Mouse (Mus musculus) lung, postnatal 0 days (tissue): ENCODE results near the gene Gpr176. TPM values are rescaled to one million over a fixed set of nuclear protein-coding genes. Genes with fewer than 3 reads are reported as not detected.

Experiments
- ATAC-seq: fragments of 200-750 bp; cut with Nextera tagmentation; 2 replicates; pipeline ENCODE4 v1.8.0; 2017; ENCODE audit warnings: moderate library complexity
- DNase-seq: peaks from one replicate; pipeline ENCODE4 v3.0.0-alpha.2; 2016; ENCODE audit warnings: low spot score
- H3K27ac ChIP-seq: fragments of 300-500 bp; sonication (generic); 2 replicates; pipeline ENCODE4 v1.5.1; 2014; ENCODE audit warnings: antibody characterized with exemption, mild to moderate bottlenecking, low read length, mixed read lengths
- H3K27me3 ChIP-seq: fragments of 300-500 bp; sonication (generic); replicated peaks from 2 replicates; pipeline ENCODE4 v1.6.1; 2014; ENCODE audit warnings: low read length, mixed read lengths; ENCODE audit not compliant: insufficient read depth
- H3K36me3 ChIP-seq: fragments of 300-500 bp; sonication (generic); 2 replicates; pipeline ENCODE4 v1.6.1; 2014; ENCODE audit warnings: low read length, mixed read lengths; ENCODE audit not compliant: insufficient read depth
- H3K4me1 ChIP-seq: fragments of 300-500 bp; sonication (generic); 2 replicates; pipeline ENCODE4 v1.6.1; 2014; ENCODE audit warnings: antibody characterized with exemption, low read depth, low read length, mixed read lengths; ENCODE audit not compliant: insufficient read depth
- H3K4me2 ChIP-seq: fragments of 300-500 bp; sonication (generic); replicated peaks from 2 replicates; pipeline ENCODE4 v1.6.1; 2014; ENCODE audit warnings: low read depth, mild to moderate bottlenecking, low read length, moderate library complexity, mixed read lengths
- H3K4me3 ChIP-seq: fragments of 300-500 bp; sonication (generic); 2 replicates; pipeline ENCODE4 v1.5.1; 2014; ENCODE audit warnings: low read depth, low read length
- H3K9ac ChIP-seq: fragments of 300-500 bp; sonication (generic); replicated peaks from 2 replicates; pipeline ENCODE4 v1.6.1; 2014; ENCODE audit warnings: low read depth, mild to moderate bottlenecking
- H3K9me3 ChIP-seq: fragments of 300-500 bp; sonication (generic); 2 replicates; pipeline ENCODE4 v1.6.1; 2016; ENCODE audit warnings: low read length, mixed read lengths
- CTCF ChIP-seq: IDR thresholded peaks from 2 replicates; pipeline ENCODE4 v1.5.1; 2016; ENCODE audit warnings: antibody characterized with exemption, mild to moderate bottlenecking
- EP300 ChIP-seq: IDR thresholded peaks from 2 replicates; pipeline ENCODE4 v1.6.1; 2016; ENCODE audit warnings: antibody characterized with exemption, mild to moderate bottlenecking, control low read depth
- WGBS: fragments of 180-500 bp; shearing (Covaris S2); extraction: QIAGEN DNeasy Blood & Tissue Kit; methylation state at CpG from one replicate; pipeline ENCODE4 v1.1.7; 2014; 5-methylcytosine and 5-hydroxymethylcytosine counted together
- polyA plus RNA-seq: library from polyadenylated mRNA; unstranded; fragments of >200 nt; fragmentation: Nextera tagmentation; extraction: Ambion mirVana; gene quantifications from 2 replicates; pipeline ENCODE4 v1.2.1, GENCODE M21; 2015

Gene Gpr176
- polyA plus RNA-seq, 1 experiment from 2014 or later, result 0.26 TPM

GRCm38 (mm10) chr2:118321804-118322203, 51.4 kb downstream of the Gpr176 start:
- H3K27ac ChIP-seq, result no peak overlapping the region
- H3K9me3 ChIP-seq, result no peaks in the 10 kb centered on the region
- no peak overlapping the region for H3K4me2 ChIP-seq
- H3K9ac ChIP-seq, result no peak overlapping the region
- TF ChIP-seq EP300, result no peak
- TF ChIP-seq CTCF, result no peak
- H3K4me3 ChIP-seq, result no peak overlapping the region
- ATAC-seq (no peak), DNase-seq (no peak)
- H3K4me1 ChIP-seq, result no peaks in the 10 kb centered on the region
- no peaks in the 10 kb centered on the region for H3K27me3 ChIP-seq
- no peaks in the 10 kb centered on the region for H3K36me3 ChIP-seq
- 53% methylated on average over 4 of the region's 4 CpGs for WGBS

DNA sequence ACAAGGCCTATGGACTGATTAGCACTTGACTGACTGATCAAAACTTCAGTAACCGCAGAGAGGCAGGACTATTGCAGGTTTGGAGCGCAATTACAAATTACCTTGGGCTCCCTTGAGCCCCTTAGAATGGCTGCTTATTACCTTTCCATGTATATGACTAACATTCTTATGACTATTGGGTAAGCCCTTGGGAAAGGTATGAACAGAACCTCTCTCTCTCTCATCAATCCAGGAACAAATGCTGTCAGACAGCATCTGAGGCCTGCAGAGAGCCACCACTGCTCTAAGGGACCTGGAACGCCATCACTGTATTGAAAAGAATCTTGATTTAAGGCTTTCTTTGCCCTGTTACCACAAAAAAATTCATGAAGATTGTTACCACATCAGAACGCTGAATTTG, 52.1 kb downstream of the Gpr176 start:
- Histone ChIP-seq H3K27ac (no peak overlapping the region), H3K36me3 (no peaks in the 10 kb centered on the region), H3K4me3 (no peak overlapping the region), H3K4me1 (no peaks in the 10 kb centered on the region), H3K27me3 (no peaks in the 10 kb centered on the region), H3K9me3 (no peaks in the 10 kb centered on the region), H3K9ac (no peak overlapping the region), H3K4me2 (no peak overlapping the region)
- ATAC-seq, result no peak
- WGBS, result 90% methylated on average over 4 of the region's 4 CpGs
- TF ChIP-seq EP300 (no peak), CTCF (no peak)
- no peak for DNase-seq

DNA sequence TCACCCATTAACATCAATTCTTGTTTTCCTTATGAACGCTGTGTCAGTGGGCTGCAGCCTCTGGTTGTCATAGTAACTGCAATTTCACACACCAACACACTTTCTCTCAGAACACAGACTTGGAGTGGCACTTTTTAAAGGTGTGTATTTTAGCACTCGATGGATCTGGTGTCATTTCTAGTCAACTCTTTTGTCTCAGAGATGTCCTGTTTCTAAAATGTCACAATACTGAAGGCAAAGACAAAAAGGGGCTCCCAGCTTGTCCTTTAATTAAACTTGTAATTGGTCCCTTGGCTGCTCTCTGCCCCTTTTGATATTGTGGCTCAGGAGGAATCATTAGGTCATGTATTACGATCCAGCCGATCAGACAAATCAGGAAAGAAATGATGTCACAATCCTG, 52.7 kb downstream of the Gpr176 start:
- WGBS, result 62% methylated on average over 4 of the region's 4 CpGs
- no peak for ATAC-seq
- H3K9me3 ChIP-seq, result no peaks in the 10 kb centered on the region
- no peak for DNase-seq
- TF ChIP-seq CTCF (no peak), EP300 (no peak)
- H3K4me2 ChIP-seq, result no peak overlapping the region
- H3K27me3 ChIP-seq, result no peaks in the 10 kb centered on the region
- no peaks in the 10 kb centered on the region for H3K4me1 ChIP-seq
- no peak overlapping the region for H3K9ac ChIP-seq
- no peak overlapping the region for H3K27ac ChIP-seq
- no peak overlapping the region for H3K4me3 ChIP-seq
- H3K36me3 ChIP-seq, result no peaks in the 10 kb centered on the region

- Histone ChIP-seq H3K4me1 (no peaks in the 10 kb centered on the region), H3K4me3 (no peak overlapping the region), H3K36me3 (no peaks in the 10 kb centered on the region), H3K9me3 (no peaks in the 10 kb centered on the region), H3K27ac (no peak overlapping the region), H3K27me3 (no peaks in the 10 kb centered on the region), H3K9ac (no peak overlapping the region), H3K4me2 (no peak overlapping the region)
- WGBS, result 38% methylated on average over 5 of the region's 5 CpGs
- DNase-seq, result no peak
- TF ChIP-seq CTCF (no peak), EP300 (no peak)
- peak; percentile 37; the same call in 1 of the 2 replicates for ATAC-seq
Observed at GRCm38 (mm10) chr2:118319176-118319575, 54.0 kb downstream of the Gpr176 start.

DNA sequence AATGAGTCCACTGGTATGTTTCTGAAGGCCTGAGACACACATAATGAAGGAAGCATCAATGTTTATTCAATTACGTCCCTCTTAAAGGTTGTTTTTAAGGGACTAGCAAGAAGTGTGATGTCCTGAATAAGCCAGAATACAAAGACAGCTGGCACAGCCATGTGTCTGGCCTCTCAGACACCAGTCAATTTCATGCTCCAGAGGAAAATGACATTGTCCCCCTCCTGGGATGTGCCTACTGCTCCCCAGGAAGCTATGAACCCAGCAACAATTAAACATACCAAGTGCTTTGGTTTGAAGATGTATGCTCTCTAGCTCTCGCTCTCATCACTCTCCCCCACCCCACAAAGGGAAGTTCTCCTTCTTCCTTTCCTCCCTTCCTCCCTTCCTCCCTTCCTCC, 56.3 kb downstream of the Gpr176 start:
- Histone ChIP-seq H3K9ac (no peak overlapping the region), H3K4me1 (no peaks in the 10 kb centered on the region), H3K4me3 (no peak overlapping the region), H3K27ac (no peak overlapping the region), H3K27me3 (no peaks in the 10 kb centered on the region), H3K36me3 (no peaks in the 10 kb centered on the region), H3K9me3 (no peaks in the 10 kb centered on the region), H3K4me2 (no peak overlapping the region)
- WGBS, result 51% methylated on average over 2 of the region's 2 CpGs
- TF ChIP-seq CTCF (no peak), EP300 (no peak)
- ATAC-seq, result no peak
- no peak for DNase-seq

DNA sequence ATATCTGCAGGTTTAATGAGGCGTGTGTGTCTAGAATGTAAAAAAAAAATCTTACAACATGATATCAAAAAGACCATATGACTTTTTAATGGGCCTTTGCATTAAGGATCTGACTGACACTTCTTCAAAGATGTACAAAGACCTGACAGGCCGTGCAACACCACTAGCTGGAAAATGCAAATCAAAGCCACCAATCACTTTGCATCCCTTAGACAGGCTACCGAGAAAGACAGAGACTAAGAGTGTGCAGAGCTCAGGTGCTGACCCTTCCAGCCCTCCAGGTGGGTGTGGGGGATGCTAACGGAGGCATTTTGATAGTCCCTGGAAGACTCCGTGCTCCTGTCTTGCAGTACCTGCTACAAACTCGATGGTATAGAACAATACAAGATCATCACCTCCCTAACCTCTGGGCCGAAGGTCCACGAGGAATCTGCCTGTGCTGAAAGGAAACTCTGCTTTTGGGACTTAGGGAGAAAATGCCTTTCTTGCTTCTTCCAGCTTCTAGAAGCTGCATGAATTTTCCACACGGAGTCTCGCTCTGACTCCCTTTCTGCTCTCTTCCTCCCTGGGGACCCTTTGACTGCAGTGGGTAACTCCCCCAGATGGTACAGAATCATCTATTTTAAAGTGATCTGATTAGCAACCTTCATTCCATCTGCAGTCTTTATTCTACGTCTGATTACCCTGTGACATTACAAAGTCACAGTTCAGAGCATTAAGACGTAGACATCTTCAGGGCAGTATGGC, 57.4 kb downstream of the Gpr176 start:
- Histone ChIP-seq H3K27ac (no peak overlapping the region), H3K36me3 (no peaks in the 10 kb centered on the region), H3K9ac (no peak overlapping the region), H3K4me3 (no peak overlapping the region), H3K4me1 (no peaks in the 10 kb centered on the region), H3K9me3 (no peaks in the 10 kb centered on the region), H3K4me2 (no peak overlapping the region), H3K27me3 (no peaks in the 10 kb centered on the region)
- no peak for TF ChIP-seq EP300
- TF ChIP-seq CTCF, result no peak
- DNase-seq (no peak), ATAC-seq (no peak)
- WGBS, result 85% methylated on average over 12 of the region's 12 CpGs

GRCm38 (mm10) chr2:118307561-118307960, 65.7 kb downstream of the Gpr176 start:
- H3K4me2 ChIP-seq, result no peak overlapping the region
- no peak for TF ChIP-seq EP300
- H3K4me1 ChIP-seq, result no peaks in the 10 kb centered on the region
- H3K9ac ChIP-seq, result no peak overlapping the region
- DNase-seq, result peak; percentile 25
- H3K27me3 ChIP-seq, result no peaks in the 10 kb centered on the region
- no peaks in the 10 kb centered on the region for H3K9me3 ChIP-seq
- H3K4me3 ChIP-seq, result no peak overlapping the region
- H3K36me3 ChIP-seq, result no peaks in the 10 kb centered on the region
- ATAC-seq, result peak; percentile 37
- no peak overlapping the region for H3K27ac ChIP-seq
- 56% methylated on average over 8 of the region's 8 CpGs for WGBS
